ENCODE assay signal across 18 mouse cellular contexts in the genomic region with DNA sequence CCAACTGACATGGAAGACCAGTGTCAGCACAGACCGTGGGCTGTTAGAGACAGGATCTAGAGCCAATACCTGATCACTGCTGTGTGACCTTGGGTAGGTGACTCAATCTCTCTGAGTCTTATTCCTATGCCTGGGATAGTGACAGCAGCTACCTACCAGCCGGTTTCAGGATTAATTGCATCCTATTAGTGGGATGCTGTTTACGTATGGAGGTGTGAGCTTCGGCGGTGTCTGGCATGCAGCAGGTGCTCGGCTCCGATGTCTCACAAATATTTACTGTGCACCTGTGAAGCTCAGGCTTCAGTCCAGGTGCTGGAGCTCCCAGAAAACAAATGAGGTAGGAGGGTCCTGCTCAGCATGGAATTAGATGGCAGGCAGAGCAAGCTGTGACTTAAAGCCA.
DNase-seq lines count a peak whose midpoint lies in the region; ATAC-seq and TF ChIP-seq lines count a peak whose summit lies in the region.
"Had no signal": no experiment of that assay in that cellular context is flagged by ENCODE, and none has a peak within 500 bp of the region (broad histone marks: within the 10 kb centered on the region; RNA-seq: fewer than 3 reads in every experiment).

No protein-coding gene starts in this region.

- no peak overlapping the region for H3K4me2 ChIP-seq in heart, embryonic 14.5 days (ENCODE audit: low read length)
- H3K4me2 ChIP-seq in forebrain, embryonic 15.5 days (replicated peaks): peak overlapping the region; percentile 27; the same call in 1 of the 2 replicates
- H3K4me2 ChIP-seq: heart, embryonic 13.5 days; intestine, embryonic 15.5 days; limb, embryonic 12.5 days; liver, embryonic 15.5 days; lung, embryonic 15.5 days; midbrain, embryonic 12.5 days; neural tube, embryonic 13.5 days had no signal

- 82% methylated on average over 7 of the region's 7 CpGs for WGBS in heart, embryonic 14.5 days
- 68% methylated on average over 7 of the region's 7 CpGs for whole genome bisulfite sequencing in forebrain, embryonic 15.5 days
- 73% methylated on average over 7 of the region's 7 CpGs for WGBS in limb, embryonic 10.5 days
- WGBS in lung, adult 2 months: 60% methylated on average over 7 of the region's 7 CpGs

- H3K27ac ChIP-seq in heart, embryonic 14.5 days (replicated peaks in 1 of 2; ENCODE audit: control insufficient read depth in 1 of 2, insufficient read depth in 1 of 2, low read depth in 2 of 2, low read length in 2 of 2): no peak overlapping the region
- peak overlapping the region; percentile 93 for H3K27ac ChIP-seq in forebrain, embryonic 15.5 days (replicated peaks)
- H3K27ac ChIP-seq in limb, embryonic 10.5 days: 0 out of 2 replicates have a peak overlapping the region, but pooled peaks have one; percentile 76
- H3K27ac ChIP-seq: heart, embryonic 13.5 days; intestine, embryonic 15.5 days; liver, embryonic 15.5 days; lung, embryonic 15.5 days; midbrain, embryonic 12.5 days; neural tube, embryonic 13.5 days had no signal

- TF ChIP-seq CTCF in lung, adult 2 months (IDR thresholded peaks at IDR 0.05; ENCODE audit: insufficient read depth, low read length): no peak

- ATAC-seq in heart, embryonic 14.5 days (ENCODE audit: insufficient number of reproducible peaks, insufficient read depth, low FRiP score, low read depth): 0 out of 2 replicates have a peak, but pooled peaks have one; percentile 10
- peak; percentile 24; the same call in 1 of the 2 replicates for ATAC-seq in forebrain, embryonic 15.5 days (replicated peaks)
- ATAC-seq: intestine, embryonic 15.5 days had no signal

- DNase-seq in heart, postnatal 10 days: no peak
- peak; percentile 20 for DNase-seq in layer of hippocampus, adult 9-11 months
- DNase-seq in layer of hippocampus, postnatal 10 days (ENCODE audit: low spot score in 2 of 2): no peak
- no peak for DNase-seq in limb, embryonic 10.5 days (ENCODE audit: low spot score)
- no peak for DNase-seq in lung, adult 2 months
- DNase-seq: B cell, adult 2 months; kidney, adult 2 months; kidney, postnatal 36 days; thymus, postnatal 14 days had no signal

- no peak overlapping the region for H3K9ac ChIP-seq in heart, embryonic 14.5 days (ENCODE audit: low read length)
- no peak overlapping the region; the same call in 1 of the 2 replicates for H3K9ac ChIP-seq in forebrain, embryonic 15.5 days (replicated peaks)
- H3K9ac ChIP-seq: heart, embryonic 13.5 days; intestine, embryonic 15.5 days; limb, embryonic 12.5 days; liver, embryonic 15.5 days; lung, embryonic 15.5 days; midbrain, embryonic 12.5 days; neural tube, embryonic 13.5 days had no signal

- H3K4me1 ChIP-seq in heart, embryonic 14.5 days (ENCODE audit: control insufficient read depth in 2 of 2, insufficient read depth in 2 of 2, low read length in 2 of 2): peaks cover 0 to 2% of the 10 kb centered on the region in 2 experiments; a peak in 1 of 4 replicates
- H3K4me1 ChIP-seq in forebrain, embryonic 15.5 days: peaks cover 33% of the 10 kb centered on the region
- H3K4me1 ChIP-seq in limb, embryonic 10.5 days: peaks cover 54% of the 10 kb centered on the region
- no peaks in the 10 kb centered on the region for H3K4me1 ChIP-seq in lung, adult 2 months (ENCODE audit: control insufficient read depth, insufficient read depth, low read length)
- H3K4me1 ChIP-seq: liver, embryonic 15.5 days; midbrain, embryonic 12.5 days had no signal

- no peak overlapping the region for H3K4me3 ChIP-seq in heart, embryonic 14.5 days (ENCODE audit: control insufficient read depth in 1 of 2, insufficient read depth in 1 of 2, low read depth in 1 of 2, low read length in 2 of 2)
- no peak overlapping the region for H3K4me3 ChIP-seq in forebrain, embryonic 15.5 days
- no peak overlapping the region for H3K4me3 ChIP-seq in limb, embryonic 10.5 days
- no peak overlapping the region for H3K4me3 ChIP-seq in lung, adult 2 months (replicated peaks; ENCODE audit: extremely low read depth, low read depth, low read length)
- H3K4me3 ChIP-seq: heart, embryonic 13.5 days; intestine, embryonic 15.5 days; limb, embryonic 12.5 days; liver, embryonic 15.5 days; lung, embryonic 15.5 days; midbrain, embryonic 12.5 days; neural tube, embryonic 13.5 days had no signal

- no peaks in the 10 kb centered on the region for H3K9me3 ChIP-seq in heart, embryonic 14.5 days (ENCODE audit: control insufficient read depth, low read length)
- H3K9me3 ChIP-seq in forebrain, embryonic 15.5 days: no peaks in the 10 kb centered on the region
- H3K9me3 ChIP-seq in limb, embryonic 10.5 days (replicated peaks): no peaks in the 10 kb centered on the region
- H3K9me3 ChIP-seq: heart, embryonic 13.5 days; intestine, embryonic 15.5 days; limb, embryonic 12.5 days; liver, embryonic 15.5 days; lung, embryonic 15.5 days; midbrain, embryonic 12.5 days; neural tube, embryonic 13.5 days had no signal

- peaks cover 7% of the 10 kb centered on the region; the same call in 1 of the 2 replicates for H3K27me3 ChIP-seq in heart, embryonic 14.5 days (ENCODE audit: control insufficient read depth, insufficient read depth, low read length)
- H3K27me3 ChIP-seq in forebrain, embryonic 15.5 days: no peaks in the 10 kb centered on the region
- peaks cover 62% of the 10 kb centered on the region for H3K27me3 ChIP-seq in limb, embryonic 10.5 days (ENCODE audit: low read depth, poor library complexity, severe bottlenecking)
- H3K27me3 ChIP-seq: intestine, embryonic 15.5 days; liver, embryonic 15.5 days; lung, embryonic 15.5 days had no signal

- no peaks in the 10 kb centered on the region for H3K36me3 ChIP-seq in heart, embryonic 14.5 days (ENCODE audit: control insufficient read depth, insufficient read depth, low read length)
- no peaks in the 10 kb centered on the region for H3K36me3 ChIP-seq in forebrain, embryonic 15.5 days
- H3K36me3 ChIP-seq in limb, embryonic 10.5 days: no peaks in the 10 kb centered on the region
- H3K36me3 ChIP-seq: heart, embryonic 13.5 days; intestine, embryonic 15.5 days; limb, embryonic 12.5 days; liver, embryonic 15.5 days; lung, embryonic 15.5 days; midbrain, embryonic 12.5 days; neural tube, embryonic 13.5 days had no signal

- TF ChIP-seq POLR2A in lung, adult 2 months (IDR thresholded peaks at IDR 0.05; ENCODE audit: borderline replicate concordance, extremely low read depth, low read depth, low read length): no peak

- intact Hi-C loops in heart, postnatal 10 days (cut with DNase I): no loop called here

Comparison
In these comparisons a context has a peak if more than half of its experiments do, and no peak if none do; other contexts are left out.
1. H3K27ac ChIP-seq: peak in forebrain, embryonic 15.5 days (single experiment) and limb, embryonic 10.5 days (single experiment); none in heart, embryonic 14.5 days (0 of 2).